Comparison of ENCODE assay signal across 10 mouse cellular contexts in genomic region chr6:115534617-115535016, GRCm38 (mm10). TPM values are rescaled to one million over a fixed set of nuclear protein-coding genes. Genes with fewer than 3 reads are reported as not detected.
DNase-seq lines count a peak whose midpoint lies in the region; ATAC-seq and TF ChIP-seq lines count a peak whose summit lies in the region.
"Had no signal": no experiment of that assay in that cellular context is flagged by ENCODE, and none has a peak within 500 bp of the region (broad histone marks: within the 10 kb centered on the region; RNA-seq: fewer than 3 reads in every experiment).

No protein-coding gene starts in this region.

- no peaks in the 10 kb centered on the region for H3K4me1 ChIP-seq in embryonic facial prominence, embryonic 12.5 days
- H3K4me1 ChIP-seq in embryonic facial prominence, embryonic 10.5 days = 0 out of 2 replicates have a peak, but pooled peaks cover 3% of the 10 kb centered on the region
- H3K4me1 ChIP-seq in lung, embryonic 14.5 days (ENCODE audit: insufficient read depth) = no peaks in the 10 kb centered on the region
- no peaks in the 10 kb centered on the region for H3K4me1 ChIP-seq in lung, adult 2 months (ENCODE audit: control insufficient read depth, insufficient read depth, low read length)

- H3K9ac ChIP-seq in embryonic facial prominence, embryonic 12.5 days = no peak overlapping the region
- no peak overlapping the region for H3K9ac ChIP-seq in lung, embryonic 14.5 days

- no peaks in the 10 kb centered on the region for H3K36me3 ChIP-seq in embryonic facial prominence, embryonic 12.5 days
- no peaks in the 10 kb centered on the region for H3K36me3 ChIP-seq in embryonic facial prominence, embryonic 10.5 days (replicated peaks)
- H3K36me3 ChIP-seq in lung, embryonic 14.5 days (ENCODE audit: insufficient read depth) = no peaks in the 10 kb centered on the region

- H3K27me3 ChIP-seq in embryonic facial prominence, embryonic 12.5 days = no peaks in the 10 kb centered on the region
- H3K27me3 ChIP-seq in embryonic facial prominence, embryonic 10.5 days (replicated peaks; ENCODE audit: low read depth, poor library complexity, severe bottlenecking) = no peaks in the 10 kb centered on the region
- no peaks in the 10 kb centered on the region for H3K27me3 ChIP-seq in lung, embryonic 14.5 days (ENCODE audit: insufficient read depth, low read length)
- H3K27me3 ChIP-seq: CH12.LX had no signal

- 0 out of 2 replicates have a peak overlapping the region, but pooled peaks have one; percentile 6 for H3K27ac ChIP-seq in embryonic facial prominence, embryonic 12.5 days
- H3K27ac ChIP-seq in embryonic facial prominence, embryonic 10.5 days (replicated peaks) = no peak overlapping the region
- 0 out of 2 replicates have a peak overlapping the region, but pooled peaks have one; percentile 4 for H3K27ac ChIP-seq in lung, embryonic 14.5 days (ENCODE audit: low read depth)

- H3K4me2 ChIP-seq in embryonic facial prominence, embryonic 12.5 days (replicated peaks) = no peak overlapping the region
- no peak overlapping the region for H3K4me2 ChIP-seq in lung, embryonic 14.5 days

- 63% methylated on average over 7 of the region's 7 CpGs for WGBS in embryonic facial prominence, embryonic 12.5 days
- 77% methylated on average over 7 of the region's 7 CpGs for WGBS in embryonic facial prominence, embryonic 10.5 days
- WGBS in lung, embryonic 14.5 days = 36% methylated on average over 7 of the region's 7 CpGs
- WGBS in lung, adult 2 months = 17% methylated on average over 7 of the region's 7 CpGs

- H3K4me3 ChIP-seq in embryonic facial prominence, embryonic 12.5 days = no peak overlapping the region
- no peak overlapping the region for H3K4me3 ChIP-seq in embryonic facial prominence, embryonic 10.5 days
- no peak overlapping the region for H3K4me3 ChIP-seq in lung, embryonic 14.5 days (ENCODE audit: low read depth, low read length)
- no peak overlapping the region for H3K4me3 ChIP-seq in lung, adult 2 months (replicated peaks; ENCODE audit: extremely low read depth, low read depth, low read length)

- no peak for TF ChIP-seq POLR2A in lung, adult 2 months (IDR thresholded peaks at IDR 0.05; ENCODE audit: borderline replicate concordance, extremely low read depth, low read depth, low read length)

- TF ChIP-seq CTCF in lung, embryonic 14.5 days (IDR thresholded peaks at IDR 0.05; ENCODE audit: low read depth) = no peak
- TF ChIP-seq CTCF in lung, adult 2 months (IDR thresholded peaks at IDR 0.05; ENCODE audit: insufficient read depth, low read length) = no peak

- ATAC-seq in embryonic facial prominence, embryonic 12.5 days (ENCODE audit: insufficient number of reproducible peaks, insufficient read depth, low FRiP score, low TSS enrichment) = no peak
- ATAC-seq in lung, embryonic 14.5 days (ENCODE audit: insufficient read depth) = 0 out of 2 replicates have a peak, but pooled peaks have one; percentile 50
- ATAC-seq: midbrain, embryonic 16.5 days had no signal

- no peaks in the 10 kb centered on the region for H3K9me3 ChIP-seq in embryonic facial prominence, embryonic 12.5 days
- no peaks in the 10 kb centered on the region for H3K9me3 ChIP-seq in embryonic facial prominence, embryonic 10.5 days
- no peaks in the 10 kb centered on the region for H3K9me3 ChIP-seq in lung, embryonic 14.5 days (ENCODE audit: low read depth, low read length)

- no peak for DNase-seq in embryonic facial prominence, embryonic 10.5 days (ENCODE audit: low spot score)
- DNase-seq in lung, embryonic 14.5 days = peak; percentile 68
- no peak for DNase-seq in lung, adult 2 months
- peak; percentile 35 to 75 for DNase-seq in cerebellum, postnatal 4 days (ENCODE audit: low spot score in 2 of 2)
- peak; percentile 73 for DNase-seq in lung, postnatal 10 days
- no peak for DNase-seq in spleen, postnatal 36 days (ENCODE audit: low spot score in 2 of 2)
- no peak for DNase-seq in right cerebral cortex, postnatal 25 days

RNA-seq across cellular contexts. Expression of gene Tsen2, which starts 9.8 kb away (rescaled TPM):
- polyA plus RNA-seq in embryonic facial prominence, embryonic 12.5 days (2016; fragmentation: Nextera tagmentation; extraction: Ambion mirVana) = 31.0 and 31.2 TPM in 2 replicates
- polyA plus RNA-seq in embryonic facial prominence, embryonic 10.5 days (2016; fragmentation: Nextera tagmentation; extraction: Ambion mirVana) = 32.1 and 33.0 TPM in 2 replicates
- 30.6 and 30.9 TPM in 2 replicates for polyA plus RNA-seq in lung, embryonic 14.5 days (2014; fragmentation: Nextera tagmentation; extraction: Ambion mirVana)
- polyA plus RNA-seq in lung, adult 2 months (2012; rRNA removed) = 2.3 and 4.2 TPM in 2 replicates

RNA-seq across cellular contexts. Expression of gene Mkrn2os, which starts 57.8 kb away (rescaled TPM):
- 0.27 and 0.40 TPM in 2 replicates for polyA plus RNA-seq in embryonic facial prominence, embryonic 12.5 days (2016; fragmentation: Nextera tagmentation; extraction: Ambion mirVana)
- 0.21 and 0.29 TPM in 2 replicates for polyA plus RNA-seq in embryonic facial prominence, embryonic 10.5 days (2016; fragmentation: Nextera tagmentation; extraction: Ambion mirVana)
- 0.58 and 0.86 TPM in 2 replicates for polyA plus RNA-seq in lung, embryonic 14.5 days (2014; fragmentation: Nextera tagmentation; extraction: Ambion mirVana)
- 0.40 TPM in 1 of 2 replicates, not detected in the other for polyA plus RNA-seq in lung, adult 2 months (2012; rRNA removed)

Comparison
In these comparisons a context has a peak if more than half of its experiments do, and no peak if none do; other contexts are left out.
1. DNase-seq: peak in lung, embryonic 14.5 days (single experiment), cerebellum, postnatal 4 days (2 of 2) and lung, postnatal 10 days (single experiment); none in embryonic facial prominence, embryonic 10.5 days (single experiment), lung, adult 2 months (single experiment), spleen, postnatal 36 days (0 of 2) and right cerebral cortex, postnatal 25 days (single experiment).